8 mouse cellular contexts compared by ENCODE assay signal in genomic region chr12:22030717-22031116, GRCm38 (mm10).
DNase-seq lines count a peak whose midpoint lies in the region; ATAC-seq lines count a peak whose summit lies in the region.
"Not testable (repeated sequence)": the region's sequence is repeated elsewhere in the genome, so short reads cannot be mapped to it uniquely, and the experiment has no call there.

No protein-coding gene starts in this region.

- H3K9ac ChIP-seq in ES-E14 (ENCODE audit: insufficient read depth, low read depth, low read length, poor library complexity, severe bottlenecking) = peak overlapping the region; percentile 51; the same call in 1 of the 2 replicates
- 0 out of 2 replicates have a peak overlapping the region, but pooled peaks have one; percentile 4 for H3K9ac ChIP-seq in kidney, embryonic 14.5 days (ENCODE audit: low read depth, low read length)
- not testable (repeated sequence) for H3K9ac ChIP-seq in neural tube, embryonic 13.5 days

- not testable (repeated sequence) for H3K27me3 ChIP-seq in hindbrain, embryonic 10.5 days (ENCODE audit: insufficient read depth, poor library complexity, severe bottlenecking); kidney, embryonic 14.5 days (ENCODE audit: control insufficient read depth, insufficient read depth, low read length); neural tube, embryonic 13.5 days

- peak overlapping the region; percentile 38; the same call in 1 of the 2 replicates for H3K4me2 ChIP-seq in kidney, embryonic 14.5 days (replicated peaks; ENCODE audit: low read depth, low read length)
- H3K4me2 ChIP-seq in neural tube, embryonic 13.5 days = peak overlapping the region; percentile 18; the same call in 1 of the 2 replicates

- DNase-seq in ES-E14 (ENCODE audit: low read depth, low spot score) (peak; percentile 51), liver (peak; percentile 2)
- peak; percentile 10 for DNase-seq in embryo, embryonic 10 days (ENCODE audit: low spot score)
- peak; percentile 15 for DNase-seq in gastrocnemius, postnatal 10 days
- DNase-seq in hindbrain, embryonic 10.5 days (ENCODE audit: low spot score) = peak; percentile 4
- DNase-seq in thymus, postnatal 10 days (ENCODE audit: low spot score in 2 of 2) = peak; percentile 26 to 31

- not testable (repeated sequence) for H3K9me3 ChIP-seq in ES-E14 (ENCODE audit: control insufficient read depth, insufficient read depth, low read depth, low read length); kidney, embryonic 14.5 days (ENCODE audit: control insufficient read depth, low read length); neural tube, embryonic 13.5 days
- H3K9me3 ChIP-seq in hindbrain, embryonic 10.5 days = peaks cover 13% of the 10 kb centered on the region

- H3K36me3 ChIP-seq in ES-E14 (ENCODE audit: control insufficient read depth, insufficient read depth, low read length, poor library complexity, severe bottlenecking); hindbrain, embryonic 10.5 days; kidney, embryonic 14.5 days (ENCODE audit: control insufficient read depth, insufficient read depth, low read length); neural tube, embryonic 13.5 days: not testable (repeated sequence)

- in situ Hi-C loops in ES-E14 (cut with MboI; ENCODE audit: low sequenced_read_pairs in 2 of 2, unreplicated experiment in 2 of 2) = not testable (repeated sequence)

- WGBS in hindbrain, embryonic 10.5 days = 8% methylated on average over 43 of the region's 45 CpGs
- WGBS in kidney, embryonic 14.5 days = 8% methylated on average over 23 of the region's 45 CpGs
- WGBS in neural tube, embryonic 13.5 days = 10% methylated on average over 44 of the region's 45 CpGs

- peak overlapping the region; percentile 61 to 74 for H3K4me3 ChIP-seq in ES-E14 (ENCODE audit: insufficient read depth in 1 of 2, low read depth in 1 of 2, low read length in 2 of 2, poor library complexity in 1 of 2, severe bottlenecking in 1 of 2)
- peak overlapping the region; percentile 43 for H3K4me3 ChIP-seq in hindbrain, embryonic 10.5 days
- peak overlapping the region; percentile 24 for H3K4me3 ChIP-seq in kidney, embryonic 14.5 days (ENCODE audit: low read length)
- H3K4me3 ChIP-seq in neural tube, embryonic 13.5 days = peak overlapping the region; percentile 21

- not testable (repeated sequence) for H3K4me1 ChIP-seq in ES-E14 (ENCODE audit: control insufficient read depth in 2 of 2, insufficient read depth in 2 of 2, low read length in 2 of 2, poor library complexity in 1 of 2); hindbrain, embryonic 10.5 days (replicated peaks); kidney, embryonic 14.5 days (ENCODE audit: control insufficient read depth, insufficient read depth, low read length); neural tube, embryonic 13.5 days (replicated peaks)

- not testable (repeated sequence) for H3K27ac ChIP-seq in ES-E14 (ENCODE audit: insufficient read depth, low read depth, low read length, poor library complexity, severe bottlenecking); hindbrain, embryonic 10.5 days; kidney, embryonic 14.5 days (ENCODE audit: low read depth, low read length); neural tube, embryonic 13.5 days (replicated peaks)

- ATAC-seq in kidney, embryonic 14.5 days (ENCODE audit: low FRiP score, low TSS enrichment) = peak; percentile 52; the same call in 1 of the 2 replicates
- not testable (repeated sequence) for ATAC-seq in neural tube, embryonic 13.5 days (ENCODE audit: low read depth)
